Mouse (Mus musculus) layer of hippocampus, postnatal 14 days (tissue): ENCODE results near the gene Helz. TPM values are rescaled to one million over a fixed set of nuclear protein-coding genes. Genes with fewer than 3 reads are reported as not detected.

Source experiments
- DNase-seq, 2 experiments: peaks; one replicate each; pipeline ENCODE4 v3.0.0; 2021 to 2022; ENCODE audit warnings: low spot score in 2 of 2, mixed read lengths in 1 of 2
- microRNA-seq, 2 experiments: library from miRNA; unstranded; fragments of <30 nt; microRNA quantifications; one replicate each; pipeline ENCODE4 v1.2.0; 2021
- total RNA-seq, 2 experiments: library from RNA; stranded (reverse); gene quantifications; 2 replicates each; pipeline ENCODE4 v1.2.3; 2021

The Helz gene
- total RNA-seq, 2 experiments from 2014 or later = 36.6 to 41.4 TPM

DNA sequence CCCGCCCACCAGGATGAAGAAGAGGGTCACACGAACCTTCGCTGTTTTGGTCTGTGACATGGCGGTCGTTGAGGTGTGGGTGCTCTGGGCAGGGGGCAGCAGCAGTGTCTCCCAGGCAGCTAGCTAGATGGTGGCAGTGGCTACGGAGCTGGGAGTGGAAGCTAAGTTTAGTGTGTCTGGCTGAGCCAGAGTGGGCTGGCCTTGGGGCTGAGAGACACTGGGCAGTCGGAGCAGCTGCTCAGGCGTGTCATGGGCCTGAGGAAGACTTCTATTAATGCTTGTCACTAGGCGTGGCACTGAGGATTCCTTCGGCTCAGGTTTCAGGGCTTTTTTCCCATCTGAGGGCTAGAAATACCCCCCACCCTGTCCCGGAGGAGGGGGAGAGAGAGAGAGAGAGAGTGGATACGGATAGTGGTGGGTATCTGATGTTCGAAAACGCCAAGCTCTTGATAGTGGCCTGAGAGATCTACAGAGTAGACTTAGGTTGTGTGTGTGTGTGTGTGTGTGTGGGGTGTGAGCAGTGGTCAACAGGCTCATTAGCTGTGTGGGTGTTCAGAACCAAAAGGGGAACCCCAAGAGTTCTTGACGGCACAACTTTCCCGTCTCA is 168.7 kb downstream of the Helz start, which contains the start of gene Cacng1:
Cacng1 (minus strand) TSS at position 191 of the 607 bp plus-strand sequence.
- DNase-seq = no peak

DNA sequence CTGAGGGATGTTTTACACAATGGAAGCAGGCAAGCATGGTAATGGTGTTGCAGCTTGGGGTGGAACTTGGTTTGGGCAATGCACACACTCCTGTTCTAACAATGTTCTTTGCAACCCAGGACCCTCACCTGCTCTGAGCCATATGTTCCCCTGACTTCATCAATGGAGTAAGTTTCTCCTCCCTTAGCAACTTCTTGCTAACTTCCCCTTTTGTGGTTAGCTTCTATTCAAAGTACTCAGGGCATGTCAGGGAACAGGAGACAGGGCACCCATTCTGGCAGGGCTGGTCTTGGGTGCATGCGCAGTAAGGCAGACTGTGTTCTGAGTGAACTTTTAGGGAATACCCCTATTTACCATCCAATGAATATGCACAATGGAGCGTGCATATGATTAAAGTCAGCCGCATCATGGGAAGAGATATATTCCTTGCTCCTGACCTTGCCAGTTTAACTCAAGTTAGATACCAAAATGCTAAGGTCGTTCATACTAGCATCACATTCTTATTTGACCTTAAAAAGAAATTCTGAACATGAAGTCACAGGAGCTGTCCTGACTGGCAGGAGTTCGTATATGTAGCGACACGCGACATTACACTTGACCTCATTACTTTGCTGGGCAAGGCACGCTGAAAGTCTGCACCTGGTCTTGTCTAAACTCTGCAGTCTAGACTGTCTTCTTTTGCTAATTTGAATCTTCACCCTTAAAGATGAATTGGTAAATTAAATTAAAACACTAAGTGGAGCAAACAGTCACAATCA is 172.7 kb downstream of the Helz start:
- DNase-seq = no peak

DNA sequence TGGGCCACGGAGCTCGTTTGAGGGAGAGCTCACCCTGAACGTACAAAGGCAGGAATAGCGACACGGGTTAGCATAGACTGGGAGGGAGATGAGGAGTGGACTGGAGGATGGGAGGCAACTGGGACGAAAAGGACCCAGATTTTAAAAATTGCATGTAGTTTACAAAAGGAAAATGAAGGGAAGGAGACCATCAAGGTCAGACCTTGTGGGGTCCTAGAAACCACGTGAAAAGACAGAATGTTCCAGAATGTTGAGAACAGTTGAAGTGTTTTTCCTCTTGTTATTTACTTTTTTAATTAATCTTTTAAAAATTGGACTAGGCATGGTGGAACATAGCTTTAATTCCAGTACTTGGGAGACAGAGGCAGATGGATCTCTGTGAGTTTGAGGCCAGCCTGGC is 173.3 kb downstream of the Helz start:
- DNase-seq = no peak

DNA sequence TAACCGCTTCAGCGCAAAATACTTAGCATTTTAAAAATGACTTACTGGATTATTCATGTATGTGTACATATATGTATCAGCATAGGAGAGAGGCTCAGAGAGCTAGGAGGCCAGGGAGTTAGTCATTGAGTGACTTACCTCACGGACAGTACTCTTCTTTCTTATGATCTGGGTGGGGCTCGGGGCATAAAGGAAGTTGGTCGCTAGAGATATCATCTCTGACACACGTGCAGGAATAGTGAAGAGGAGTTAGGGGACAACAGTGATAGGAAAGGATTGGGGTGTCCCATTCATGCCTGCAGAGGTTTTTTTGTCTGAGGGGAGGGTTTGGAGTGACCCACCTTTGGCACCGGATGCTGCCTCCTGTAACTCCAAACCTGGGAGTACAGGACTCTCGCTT is 176.9 kb downstream of the Helz start:
- DNase-seq = no peak

DNA sequence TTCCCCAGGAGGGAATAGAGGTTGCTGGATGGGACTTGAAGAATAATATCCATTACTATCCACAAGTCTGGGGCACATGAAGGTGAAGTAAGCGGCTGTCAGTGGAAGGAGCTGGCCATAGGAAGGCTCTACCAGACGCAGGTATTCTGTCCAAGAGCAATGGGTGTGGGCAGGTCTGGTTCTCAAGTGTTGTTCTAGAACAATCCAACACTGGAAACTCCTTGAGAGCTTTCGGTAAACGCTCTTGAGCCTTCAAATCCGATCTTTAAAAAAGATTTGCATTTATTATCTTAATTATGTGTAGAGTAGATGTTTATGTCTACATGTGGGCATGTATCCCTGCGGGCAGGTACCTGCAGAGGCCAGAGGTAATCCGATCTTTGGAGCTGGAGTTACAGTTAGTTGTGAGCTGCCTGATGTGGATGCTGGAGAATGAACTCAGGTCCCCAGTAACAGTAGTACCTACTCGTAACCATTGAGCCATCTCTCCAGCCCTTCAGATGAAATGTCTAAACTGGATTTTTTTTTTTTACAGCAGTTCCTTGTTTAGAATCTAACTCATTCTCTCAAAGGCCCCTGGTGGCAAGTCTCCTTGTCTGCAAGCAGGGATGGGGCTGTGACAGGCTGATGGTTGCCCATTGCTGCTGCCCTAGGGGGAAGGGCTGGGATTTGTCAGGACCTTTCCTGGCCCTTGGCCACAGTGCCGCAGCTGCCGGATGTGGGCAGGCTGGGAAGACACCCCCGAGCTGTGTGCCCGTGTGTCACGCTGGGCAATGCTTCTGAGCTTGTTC is 180.5 kb downstream of the Helz start:
- peak; percentile 21 to 27 for DNase-seq

DNA sequence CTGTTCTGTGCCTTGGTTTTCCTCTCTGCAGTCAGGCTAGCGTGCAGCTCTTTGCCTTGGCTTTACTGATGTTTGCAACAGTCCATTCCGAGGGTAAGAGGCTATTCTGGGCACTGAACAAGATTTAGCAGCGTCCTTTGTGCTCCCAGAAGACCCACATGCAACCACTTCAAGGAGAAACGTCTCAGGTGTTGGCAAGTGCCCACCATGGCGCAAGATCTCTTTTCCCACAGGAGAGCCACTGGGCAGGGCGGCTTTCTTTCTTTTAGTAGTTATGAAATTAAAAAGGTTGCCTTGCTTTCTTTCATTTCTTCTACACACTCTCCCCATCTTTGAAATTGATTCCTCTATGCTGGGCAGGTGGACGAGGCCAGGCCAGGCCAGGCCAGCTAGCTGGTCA is 181.4 kb downstream of the Helz start:
- no peak for DNase-seq

DNA sequence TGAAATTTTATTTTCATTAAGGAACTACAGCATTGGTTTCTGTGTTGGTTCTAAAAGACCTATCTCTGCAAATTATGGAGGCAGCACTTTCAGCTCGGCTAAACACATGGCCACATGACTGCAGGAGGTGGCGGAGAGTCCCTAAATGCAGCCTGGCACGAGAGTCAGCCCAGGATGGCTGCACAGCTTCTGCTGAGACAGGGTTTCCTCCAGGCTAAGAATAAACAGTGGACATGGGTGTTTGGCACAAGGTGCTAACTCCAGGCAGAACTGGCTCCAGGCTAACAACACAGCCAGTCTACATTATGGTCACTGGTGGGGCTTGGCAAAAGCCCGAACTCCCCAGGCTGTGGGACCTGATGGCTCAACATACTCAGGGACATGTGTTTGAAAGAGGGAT is 183.2 kb downstream of the Helz start:
- no peak for DNase-seq

DNA sequence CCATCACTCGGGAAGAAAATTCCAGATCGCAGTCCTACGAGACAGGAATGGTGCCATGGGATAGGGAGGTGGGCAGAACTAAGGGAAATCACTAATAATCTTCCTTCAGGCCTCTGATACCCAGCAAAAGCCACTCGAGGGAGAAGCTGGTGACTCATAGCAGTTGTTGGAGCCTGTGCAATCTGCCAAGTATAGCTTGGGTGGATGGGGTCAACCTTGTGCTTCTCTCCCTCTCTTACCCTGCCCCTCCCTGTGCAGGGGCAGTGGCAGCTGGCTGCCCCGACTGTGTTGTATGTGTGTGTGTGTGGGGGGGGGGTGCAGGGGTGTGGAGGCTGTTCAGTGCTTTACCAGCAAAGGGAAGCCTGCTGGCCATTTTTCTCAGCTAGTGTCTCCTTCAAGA is 183.8 kb downstream of the Helz start:
- no peak for DNase-seq

DNA sequence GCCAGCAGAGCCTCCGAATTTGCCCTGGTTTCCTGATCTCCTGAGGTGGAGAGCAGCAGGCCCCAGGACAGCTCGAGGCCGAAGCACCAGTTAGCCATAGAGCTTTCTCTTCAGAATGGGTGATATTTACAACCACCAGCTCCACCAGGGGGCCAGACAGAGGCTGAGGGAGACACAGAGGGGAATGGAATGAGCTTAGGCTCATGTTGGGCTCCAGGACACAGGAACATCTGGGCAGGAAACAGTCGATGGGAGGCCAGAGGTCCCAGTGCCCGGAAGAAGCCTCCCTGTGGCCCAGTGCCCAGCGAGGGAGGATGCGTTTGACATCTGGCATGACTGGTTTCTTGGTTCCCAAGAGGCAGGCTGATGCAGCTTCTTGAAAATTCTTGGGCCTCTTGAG is 186.4 kb downstream of the Helz start:
- no peak for DNase-seq

DNA sequence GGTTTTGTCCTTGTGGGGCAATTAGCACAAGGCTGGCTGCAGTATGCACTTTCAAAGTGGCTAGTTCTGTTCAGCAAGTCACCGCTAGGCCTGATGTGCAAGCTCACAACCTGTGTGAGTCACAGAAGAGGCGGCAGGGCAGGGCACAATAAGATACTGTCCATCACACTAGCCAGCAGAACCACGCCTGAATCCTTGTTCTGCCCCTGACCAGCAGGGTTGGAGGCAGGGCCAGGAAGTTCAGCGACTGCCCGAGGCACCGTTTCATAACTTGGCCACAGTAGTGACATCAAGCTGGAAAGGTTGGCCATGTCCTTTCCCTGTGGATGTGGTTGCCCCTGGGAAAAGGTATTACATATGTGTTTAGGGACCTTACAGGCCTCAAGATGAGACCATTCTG is 190.2 kb downstream of the Helz start:
- no peak for DNase-seq

DNA sequence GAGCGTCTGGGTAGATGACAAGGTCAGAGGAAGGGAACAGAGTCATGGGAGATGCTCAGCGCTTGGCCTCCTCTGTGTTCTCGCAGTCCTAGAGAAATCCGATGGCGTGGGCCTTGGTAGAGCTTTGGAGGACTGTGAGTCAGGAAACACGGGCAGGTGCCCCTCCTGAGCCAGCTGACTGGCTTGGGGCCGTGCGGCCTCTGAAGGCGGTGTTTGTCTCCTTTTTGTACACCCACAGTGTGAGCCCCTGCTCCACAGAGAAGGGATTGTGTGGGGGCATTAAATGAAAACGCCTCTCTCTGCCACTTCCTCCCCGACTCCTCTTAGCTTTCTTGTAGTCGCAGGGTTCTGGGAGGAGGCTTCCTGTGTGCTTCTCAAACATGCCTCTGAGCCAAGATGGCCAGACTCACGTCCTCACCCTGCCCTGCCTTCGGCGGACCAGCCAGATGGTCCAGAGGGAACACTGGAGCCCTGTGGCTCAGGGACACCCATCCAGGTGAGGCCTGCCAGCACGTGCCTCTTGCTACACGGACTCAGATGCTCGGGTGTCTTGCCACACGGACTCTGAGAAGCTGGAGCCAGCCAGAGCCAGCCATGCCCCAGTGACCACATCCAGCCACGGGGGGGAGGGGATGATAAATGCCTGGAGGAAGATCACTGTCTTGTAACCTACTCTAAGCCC is 190.8 kb downstream of the Helz start:
- peak in 1 of 2 experiments; percentile 45 for DNase-seq

DNA sequence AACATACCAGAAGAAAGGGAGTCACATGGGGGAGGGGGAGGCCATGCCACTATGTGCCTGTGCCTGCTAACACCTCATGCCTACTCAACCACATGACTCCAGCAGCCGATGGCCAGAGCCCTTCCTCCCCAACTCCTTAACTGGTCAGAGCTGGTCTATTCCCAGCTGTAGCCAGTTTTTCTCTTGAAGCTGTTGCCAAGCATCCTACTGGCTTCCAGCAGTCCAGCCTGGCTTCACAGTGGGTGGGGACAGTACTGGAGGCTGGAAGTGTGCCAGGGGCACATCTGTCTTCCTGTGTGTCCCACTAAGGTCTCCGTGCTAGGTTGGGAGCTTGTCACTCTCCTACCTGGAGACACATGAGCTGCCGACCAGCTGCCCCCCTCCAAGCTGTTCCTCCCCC is 195.4 kb downstream of the Helz start:
- DNase-seq = no peak

Small RNAs within 50 kb of the gene (microRNA-seq; reads per million reads assigned to microRNA genes)
- 0 to 1.1 reads per million in 2 experiments for gene Mir6932

Other genes with a start within 250 kb of the Helz start
- 10 to 100 TPM; 50.5 to 72.8 TPM for gene Pitpnc1, start 77.2 kb upstream of the Helz start, total RNA-seq
- gene Psmd12, start 68.4 kb upstream of the Helz start, total RNA-seq = 10 to 100 TPM; 70.5 to 72.9 TPM
- not detected for gene Cacng1, start 168.6 kb downstream of the Helz start, total RNA-seq
- gene Cacng4, start 246.6 kb downstream of the Helz start, total RNA-seq = 10 to 100 TPM; 49.6 to 62.6 TPM